In genomic region chr5:107513583-107513982, GRCm38 (mm10) we compare ENCODE assay signal across 8 mouse cellular contexts. TPM values are rescaled to one million over a fixed set of nuclear protein-coding genes. Genes with fewer than 3 reads are reported as not detected.
A peak's percentile ranks its signal among the peaks of the same experiment; 100 is the strongest.
DNase-seq lines count a peak whose midpoint lies in the region; ATAC-seq and TF ChIP-seq lines count a peak whose summit lies in the region.

No protein-coding gene starts in this region.

- no peak for TF ChIP-seq POLR2A in lung, adult 2 months (IDR thresholded peaks at IDR 0.05; ENCODE audit: borderline replicate concordance, extremely low read depth, low read depth, low read length)

- WGBS in hindbrain, embryonic 11.5 days, result 57% methylated on average over 7 of the region's 7 CpGs
- 55% methylated on average over 7 of the region's 7 CpGs for WGBS in hindbrain, embryonic 13.5 days
- WGBS in embryonic facial prominence, embryonic 10.5 days, result 48% methylated on average over 7 of the region's 7 CpGs
- WGBS in lung, adult 2 months, result 37% methylated on average over 7 of the region's 7 CpGs

- H3K27me3 ChIP-seq in hindbrain, embryonic 11.5 days (ENCODE audit: control insufficient read depth, insufficient read depth, low read length), result no peaks in the 10 kb centered on the region
- no peaks in the 10 kb centered on the region for H3K27me3 ChIP-seq in hindbrain, embryonic 13.5 days
- no peaks in the 10 kb centered on the region for H3K27me3 ChIP-seq in embryonic facial prominence, embryonic 10.5 days (replicated peaks; ENCODE audit: low read depth, poor library complexity, severe bottlenecking)

- no peaks in the 10 kb centered on the region for H3K4me1 ChIP-seq in hindbrain, embryonic 11.5 days (replicated peaks; ENCODE audit: control insufficient read depth, insufficient read depth, low read length)
- 0 out of 2 replicates have a peak, but pooled peaks cover 1% of the 10 kb centered on the region for H3K4me1 ChIP-seq in hindbrain, embryonic 13.5 days (replicated peaks)
- H3K4me1 ChIP-seq in embryonic facial prominence, embryonic 10.5 days, result no peaks in the 10 kb centered on the region
- no peaks in the 10 kb centered on the region for H3K4me1 ChIP-seq in lung, adult 2 months (ENCODE audit: control insufficient read depth, insufficient read depth, low read length)

- H3K9me3 ChIP-seq in hindbrain, embryonic 11.5 days (ENCODE audit: control insufficient read depth, low read length), result no peaks in the 10 kb centered on the region
- H3K9me3 ChIP-seq in hindbrain, embryonic 13.5 days, result no peaks in the 10 kb centered on the region
- H3K9me3 ChIP-seq in embryonic facial prominence, embryonic 10.5 days, result no peaks in the 10 kb centered on the region

- H3K36me3 ChIP-seq in hindbrain, embryonic 11.5 days (ENCODE audit: control insufficient read depth, insufficient read depth, low read length), result no peaks in the 10 kb centered on the region
- peaks cover 9% of the 10 kb centered on the region for H3K36me3 ChIP-seq in hindbrain, embryonic 13.5 days
- no peaks in the 10 kb centered on the region for H3K36me3 ChIP-seq in embryonic facial prominence, embryonic 10.5 days (replicated peaks)

- DNase-seq in hindbrain, embryonic 11.5 days (ENCODE audit: low spot score), result peak; percentile 65
- DNase-seq in CD4-positive helper T cell, adult 2 months (ENCODE audit: low read depth, low spot score), result peak; percentile 81
- peak; percentile 70 for DNase-seq in adrenal gland, postnatal 25 days
- peak; percentile 62 for DNase-seq in embryonic facial prominence, embryonic 10.5 days (ENCODE audit: low spot score)
- DNase-seq in induced T-regulatory cell, adult 2 months (ENCODE audit: low read depth), result peak; percentile 84
- peak; percentile 34 for DNase-seq in lung, adult 2 months
- peak; percentile 67 to 69 for DNase-seq in spleen, postnatal 36 days (ENCODE audit: low spot score in 2 of 2)

- H3K4me2 ChIP-seq in hindbrain, embryonic 11.5 days (replicated peaks; ENCODE audit: low read depth, low read length), result no peak overlapping the region
- no peak overlapping the region for H3K4me2 ChIP-seq in hindbrain, embryonic 13.5 days

- peak; percentile 74 for TF ChIP-seq CTCF in lung, adult 2 months (IDR thresholded peaks at IDR 0.05; ENCODE audit: insufficient read depth, low read length)

- no peak overlapping the region for H3K9ac ChIP-seq in hindbrain, embryonic 11.5 days (ENCODE audit: low read depth, low read length)
- no peak overlapping the region for H3K9ac ChIP-seq in hindbrain, embryonic 13.5 days

- H3K27ac ChIP-seq in hindbrain, embryonic 11.5 days (ENCODE audit: low read depth, low read length), result no peak overlapping the region
- no peak overlapping the region for H3K27ac ChIP-seq in hindbrain, embryonic 13.5 days
- H3K27ac ChIP-seq in embryonic facial prominence, embryonic 10.5 days (replicated peaks), result no peak overlapping the region

- H3K4me3 ChIP-seq in hindbrain, embryonic 11.5 days (ENCODE audit: low read depth, low read length), result no peak overlapping the region
- H3K4me3 ChIP-seq in hindbrain, embryonic 13.5 days, result no peak overlapping the region
- no peak overlapping the region for H3K4me3 ChIP-seq in embryonic facial prominence, embryonic 10.5 days
- no peak overlapping the region for H3K4me3 ChIP-seq in lung, adult 2 months (replicated peaks; ENCODE audit: extremely low read depth, low read depth, low read length)

- 0 out of 2 replicates have a peak, but pooled peaks have one; percentile 19 for ATAC-seq in hindbrain, embryonic 11.5 days (ENCODE audit: low FRiP score)
- no peak for ATAC-seq in hindbrain, embryonic 13.5 days (ENCODE audit: low FRiP score)

RNA-seq across cellular contexts. Expression of gene Gm42669, which starts 6.2 kb away (rescaled TPM):
- polyA plus RNA-seq in hindbrain, embryonic 11.5 days (2014; fragmentation: Nextera tagmentation; extraction: Ambion mirVana), result 0.28 and 0.57 TPM in 2 replicates
- 0.25 and 0.70 TPM in 2 replicates for polyA plus RNA-seq in hindbrain, embryonic 13.5 days (2015; fragmentation: Nextera tagmentation; extraction: Ambion mirVana)
- not detected in 2 replicates for total RNA-seq in adrenal gland, postnatal 25 days (2021)
- polyA plus RNA-seq in embryonic facial prominence, embryonic 10.5 days (2016; fragmentation: Nextera tagmentation; extraction: Ambion mirVana), result 0.38 and 0.42 TPM in 2 replicates
- 0.06 TPM in 1 of 2 replicates, not detected in the other for polyA plus RNA-seq in lung, adult 2 months (2012; rRNA removed)

RNA-seq across cellular contexts. Expression of gene 1700028K03Rik, which starts 20.9 kb away (rescaled TPM):
- 0.04 and 0.48 TPM in 2 replicates for polyA plus RNA-seq in hindbrain, embryonic 11.5 days (2014; fragmentation: Nextera tagmentation; extraction: Ambion mirVana)
- 0.22 and 0.57 TPM in 2 replicates for polyA plus RNA-seq in hindbrain, embryonic 13.5 days (2015; fragmentation: Nextera tagmentation; extraction: Ambion mirVana)
- 0.06 TPM in 1 of 2 replicates, not detected in the other for total RNA-seq in adrenal gland, postnatal 25 days (2021)
- polyA plus RNA-seq in embryonic facial prominence, embryonic 10.5 days (2016; fragmentation: Nextera tagmentation; extraction: Ambion mirVana), result 0.02 and 0.06 TPM in 2 replicates
- polyA plus RNA-seq in lung, adult 2 months (2012; rRNA removed), result not detected in 2 replicates

Comparison
In these comparisons a context has a peak if more than half of its experiments do, and no peak if none do; other contexts are left out.
1. DNase-seq: peak in every context shown above with its lines; median percentile 84 in induced T-regulatory cell, adult 2 months; 81 in CD4-positive helper T cell, adult 2 months; 70 in adrenal gland, postnatal 25 days; 68 in spleen, postnatal 36 days; 65 in hindbrain, embryonic 11.5 days; 62 in embryonic facial prominence, embryonic 10.5 days; 34 in lung, adult 2 months.